Mouse (Mus musculus): ENCODE data around the gene Ppp2r5e. TPM values are rescaled to one million over a fixed set of nuclear protein-coding genes. Genes with fewer than 3 reads are reported as not detected.

The Ppp2r5e gene
- polyA plus RNA-seq, 1 experiment: 22.2 TPM

- Histone ChIP-seq H3K4me1 (replicated peaks; ENCODE audit: control insufficient read depth, insufficient read depth, low read length) (no peaks in the 10 kb centered on the region), H3K36me3 (ENCODE audit: control insufficient read depth, insufficient read depth, low read length) (peaks cover 35% of the 10 kb centered on the region), H3K27me3 (ENCODE audit: control insufficient read depth, insufficient read depth, low read length) (no peaks in the 10 kb centered on the region), H3K27ac (ENCODE audit: control insufficient read depth, insufficient read depth, low read length) (no peak overlapping the region), H3K4me3 (ENCODE audit: control insufficient read depth, insufficient read depth, low read length) (no peak overlapping the region)
- 97% methylated on average over 6 of the region's 6 CpGs for WGBS
- no peak for DNase-seq
- TF ChIP-seq CTCF (IDR thresholded peaks at IDR 0.05; ENCODE audit: borderline replicate concordance, control insufficient read depth, extremely low read depth, insufficient read depth, low read length, poor library complexity) (no peak), POLR2A (IDR thresholded peaks at IDR 0.05; ENCODE audit: control insufficient read depth, extremely low read depth, insufficient read depth, low read length, poor library complexity) (no peak)
Observed at GRCm38 (mm10) chr12:75467814-75468213, 128.2 kb downstream of the Ppp2r5e start.

- H3K27me3 ChIP-seq (ENCODE audit: control insufficient read depth, insufficient read depth, low read length): no peaks in the 10 kb centered on the region
- 98% methylated on average over 5 of the region's 5 CpGs for WGBS
- TF ChIP-seq POLR2A (IDR thresholded peaks at IDR 0.05; ENCODE audit: control insufficient read depth, extremely low read depth, insufficient read depth, low read length, poor library complexity): no peak
- TF ChIP-seq CTCF (IDR thresholded peaks at IDR 0.05; ENCODE audit: borderline replicate concordance, control insufficient read depth, extremely low read depth, insufficient read depth, low read length, poor library complexity): no peak
- no peak overlapping the region for H3K4me3 ChIP-seq (ENCODE audit: control insufficient read depth, insufficient read depth, low read length)
- no peak overlapping the region for H3K27ac ChIP-seq (ENCODE audit: control insufficient read depth, insufficient read depth, low read length)
- no peak for DNase-seq
- H3K36me3 ChIP-seq (ENCODE audit: control insufficient read depth, insufficient read depth, low read length): peaks cover 35% of the 10 kb centered on the region
- H3K4me1 ChIP-seq (replicated peaks; ENCODE audit: control insufficient read depth, insufficient read depth, low read length): no peaks in the 10 kb centered on the region
Observed at GRCm38 (mm10) chr12:75467127-75467526, 128.9 kb downstream of the Ppp2r5e start.

GRCm38 (mm10) chr12:75466206-75466605 is 129.8 kb downstream of the Ppp2r5e start:
- Histone ChIP-seq H3K36me3 (ENCODE audit: control insufficient read depth, insufficient read depth, low read length) (peaks cover 38% of the 10 kb centered on the region), H3K27ac (ENCODE audit: control insufficient read depth, insufficient read depth, low read length) (no peak overlapping the region), H3K27me3 (ENCODE audit: control insufficient read depth, insufficient read depth, low read length) (no peaks in the 10 kb centered on the region), H3K4me1 (replicated peaks; ENCODE audit: control insufficient read depth, insufficient read depth, low read length) (no peaks in the 10 kb centered on the region), H3K4me3 (ENCODE audit: control insufficient read depth, insufficient read depth, low read length) (no peak overlapping the region)
- 97% methylated on average over 7 of the region's 7 CpGs for WGBS
- TF ChIP-seq POLR2A (IDR thresholded peaks at IDR 0.05; ENCODE audit: control insufficient read depth, extremely low read depth, insufficient read depth, low read length, poor library complexity) (no peak), CTCF (IDR thresholded peaks at IDR 0.05; ENCODE audit: borderline replicate concordance, control insufficient read depth, extremely low read depth, insufficient read depth, low read length, poor library complexity) (no peak)
- DNase-seq: no peak

- no peak overlapping the region for H3K27ac ChIP-seq (ENCODE audit: control insufficient read depth, insufficient read depth, low read length)
- no peak for DNase-seq
- no peak overlapping the region for H3K4me3 ChIP-seq (ENCODE audit: control insufficient read depth, insufficient read depth, low read length)
- H3K27me3 ChIP-seq (ENCODE audit: control insufficient read depth, insufficient read depth, low read length): no peaks in the 10 kb centered on the region
- H3K4me1 ChIP-seq (replicated peaks; ENCODE audit: control insufficient read depth, insufficient read depth, low read length): no peaks in the 10 kb centered on the region
- WGBS: 93% methylated on average over 9 of the region's 9 CpGs
- H3K36me3 ChIP-seq (ENCODE audit: control insufficient read depth, insufficient read depth, low read length): peaks cover 48% of the 10 kb centered on the region
- TF ChIP-seq POLR2A (IDR thresholded peaks at IDR 0.05; ENCODE audit: control insufficient read depth, extremely low read depth, insufficient read depth, low read length, poor library complexity) (no peak), CTCF (IDR thresholded peaks at IDR 0.05; ENCODE audit: borderline replicate concordance, control insufficient read depth, extremely low read depth, insufficient read depth, low read length, poor library complexity) (no peak)
Observed at GRCm38 (mm10) chr12:75464016-75464769, 131.9 kb downstream of the Ppp2r5e start.

GRCm38 (mm10) chr12:75460561-75460960 is 135.5 kb downstream of the Ppp2r5e start:
- no peaks in the 10 kb centered on the region for H3K4me1 ChIP-seq (replicated peaks; ENCODE audit: control insufficient read depth, insufficient read depth, low read length)
- no peak for DNase-seq
- WGBS: 84% methylated on average over 5 of the region's 5 CpGs
- no peaks in the 10 kb centered on the region for H3K27me3 ChIP-seq (ENCODE audit: control insufficient read depth, insufficient read depth, low read length)
- H3K4me3 ChIP-seq (ENCODE audit: control insufficient read depth, insufficient read depth, low read length): no peak overlapping the region
- H3K36me3 ChIP-seq (ENCODE audit: control insufficient read depth, insufficient read depth, low read length): peaks cover 42% of the 10 kb centered on the region
- no peak overlapping the region for H3K27ac ChIP-seq (ENCODE audit: control insufficient read depth, insufficient read depth, low read length)
- TF ChIP-seq CTCF (IDR thresholded peaks at IDR 0.05; ENCODE audit: borderline replicate concordance, control insufficient read depth, extremely low read depth, insufficient read depth, low read length, poor library complexity) (no peak), POLR2A (IDR thresholded peaks at IDR 0.05; ENCODE audit: control insufficient read depth, extremely low read depth, insufficient read depth, low read length, poor library complexity) (no peak)

- Histone ChIP-seq H3K36me3 (ENCODE audit: control insufficient read depth, insufficient read depth, low read length) (peaks cover 33% of the 10 kb centered on the region), H3K4me1 (replicated peaks; ENCODE audit: control insufficient read depth, insufficient read depth, low read length) (no peaks in the 10 kb centered on the region), H3K27ac (ENCODE audit: control insufficient read depth, insufficient read depth, low read length) (no peak overlapping the region), H3K4me3 (ENCODE audit: control insufficient read depth, insufficient read depth, low read length) (no peak overlapping the region), H3K27me3 (ENCODE audit: control insufficient read depth, insufficient read depth, low read length) (no peaks in the 10 kb centered on the region)
- TF ChIP-seq POLR2A (IDR thresholded peaks at IDR 0.05; ENCODE audit: control insufficient read depth, extremely low read depth, insufficient read depth, low read length, poor library complexity): no peak
- no peak for TF ChIP-seq CTCF (IDR thresholded peaks at IDR 0.05; ENCODE audit: borderline replicate concordance, control insufficient read depth, extremely low read depth, insufficient read depth, low read length, poor library complexity)
- WGBS: 95% methylated on average over 5 of the region's 5 CpGs
- DNase-seq: no peak
Observed at GRCm38 (mm10) chr12:75459656-75460055, 136.4 kb downstream of the Ppp2r5e start.

Data from thymus, adult 2 months (tissue).